Mouse (Mus musculus): Measurements from ENCODE around the gene Ccdc51. TPM values are rescaled to one million over a fixed set of nuclear protein-coding genes. Genes with fewer than 3 reads are reported as not detected.

Ccdc51 gene
- polyA plus RNA-seq, 1 experiment, result 7.7 TPM

GRCm38 (mm10) chr9:109118106-109118505, 35.8 kb downstream of the Ccdc51 start:
- 85% methylated on average over 4 of the region's 4 CpGs for WGBS
- H3K27me3 ChIP-seq (ENCODE audit: control insufficient read depth, insufficient read depth, low read length), result no peaks in the 10 kb centered on the region
- TF ChIP-seq POLR2A (IDR thresholded peaks at IDR 0.05; ENCODE audit: borderline replicate concordance, insufficient read depth, low read length) (no peak), CTCF (IDR thresholded peaks at IDR 0.05; ENCODE audit: borderline replicate concordance, insufficient read depth, low read depth, low read length) (no peak)

GRCm38 (mm10) chr9:109119571-109119970, 37.3 kb downstream of the Ccdc51 start:
- Histone ChIP-seq H3K4me3 (replicated peaks; ENCODE audit: insufficient read depth, low read depth, low read length) (no peak overlapping the region), H3K27ac (ENCODE audit: insufficient read depth, low read length) (no peak overlapping the region), H3K27me3 (ENCODE audit: control insufficient read depth, insufficient read depth, low read length) (no peaks in the 10 kb centered on the region), H3K4me1 (ENCODE audit: control insufficient read depth, insufficient read depth, low read length) (no peaks in the 10 kb centered on the region)
- DNase-seq, result no peak
- TF ChIP-seq CTCF (IDR thresholded peaks at IDR 0.05; ENCODE audit: borderline replicate concordance, insufficient read depth, low read depth, low read length) (no peak), POLR2A (IDR thresholded peaks at IDR 0.05; ENCODE audit: borderline replicate concordance, insufficient read depth, low read length) (no peak)
- WGBS, result 77% methylated on average over 9 of the region's 9 CpGs

More at GRCm38 (mm10) chr9:109118106-109118505, 35.8 kb downstream of the Ccdc51 start:
- Histone ChIP-seq H3K4me1 (ENCODE audit: control insufficient read depth, insufficient read depth, low read length) (no peaks in the 10 kb centered on the region), H3K27ac (ENCODE audit: insufficient read depth, low read length) (no peak overlapping the region), H3K4me3 (replicated peaks; ENCODE audit: insufficient read depth, low read depth, low read length) (no peak overlapping the region)
- no peak for DNase-seq

- DNase-seq, result no peak
- TF ChIP-seq POLR2A (IDR thresholded peaks at IDR 0.05; ENCODE audit: borderline replicate concordance, insufficient read depth, low read length) (no peak), CTCF (IDR thresholded peaks at IDR 0.05; ENCODE audit: borderline replicate concordance, insufficient read depth, low read depth, low read length) (no peak)
- WGBS, result 86% methylated on average over 6 of the region's 6 CpGs
- no peak overlapping the region for H3K27ac ChIP-seq (ENCODE audit: insufficient read depth, low read length)
- H3K4me3 ChIP-seq (replicated peaks; ENCODE audit: insufficient read depth, low read depth, low read length), result no peak overlapping the region
- H3K4me1 ChIP-seq (ENCODE audit: control insufficient read depth, insufficient read depth, low read length), result no peaks in the 10 kb centered on the region
- H3K27me3 ChIP-seq (ENCODE audit: control insufficient read depth, insufficient read depth, low read length), result no peaks in the 10 kb centered on the region
Measured at GRCm38 (mm10) chr9:109120956-109121355, 38.7 kb downstream of the Ccdc51 start.

- TF ChIP-seq CTCF (IDR thresholded peaks at IDR 0.05; ENCODE audit: borderline replicate concordance, insufficient read depth, low read depth, low read length), result peak; percentile 5; the same call in 1 of the 2 replicates
- no peak for TF ChIP-seq POLR2A (IDR thresholded peaks at IDR 0.05; ENCODE audit: borderline replicate concordance, insufficient read depth, low read length)
- 48% methylated on average over 2 of the region's 2 CpGs for WGBS
- DNase-seq, result peak; percentile 24 to 34
- no peak overlapping the region for H3K4me3 ChIP-seq (replicated peaks; ENCODE audit: insufficient read depth, low read depth, low read length)
- H3K4me1 ChIP-seq (ENCODE audit: control insufficient read depth, insufficient read depth, low read length), result no peaks in the 10 kb centered on the region
- H3K27ac ChIP-seq (ENCODE audit: insufficient read depth, low read length), result no peak overlapping the region
- no peaks in the 10 kb centered on the region for H3K27me3 ChIP-seq (ENCODE audit: control insufficient read depth, insufficient read depth, low read length)
Measured at GRCm38 (mm10) chr9:109122553-109123085, 40.3 kb downstream of the Ccdc51 start.

GRCm38 (mm10) chr9:109123266-109123665, 41.0 kb downstream of the Ccdc51 start:
- WGBS, result 24% methylated on average over 6 of the region's 6 CpGs
- TF ChIP-seq POLR2A (IDR thresholded peaks at IDR 0.05; ENCODE audit: borderline replicate concordance, insufficient read depth, low read length), result no peak
- TF ChIP-seq CTCF (IDR thresholded peaks at IDR 0.05; ENCODE audit: borderline replicate concordance, insufficient read depth, low read depth, low read length), result no peak
- no peak overlapping the region for H3K27ac ChIP-seq (ENCODE audit: insufficient read depth, low read length)
- no peak for DNase-seq
- no peaks in the 10 kb centered on the region for H3K27me3 ChIP-seq (ENCODE audit: control insufficient read depth, insufficient read depth, low read length)
- H3K4me1 ChIP-seq (ENCODE audit: control insufficient read depth, insufficient read depth, low read length), result no peaks in the 10 kb centered on the region
- no peak overlapping the region for H3K4me3 ChIP-seq (replicated peaks; ENCODE audit: insufficient read depth, low read depth, low read length)

- no peak overlapping the region for H3K4me3 ChIP-seq (replicated peaks; ENCODE audit: insufficient read depth, low read depth, low read length)
- H3K4me1 ChIP-seq (ENCODE audit: control insufficient read depth, insufficient read depth, low read length), result no peaks in the 10 kb centered on the region
- H3K27me3 ChIP-seq (ENCODE audit: control insufficient read depth, insufficient read depth, low read length), result no peaks in the 10 kb centered on the region
- DNase-seq, result no peak
- no peak overlapping the region for H3K27ac ChIP-seq (ENCODE audit: insufficient read depth, low read length)
- TF ChIP-seq CTCF (IDR thresholded peaks at IDR 0.05; ENCODE audit: borderline replicate concordance, insufficient read depth, low read depth, low read length) (no peak), POLR2A (IDR thresholded peaks at IDR 0.05; ENCODE audit: borderline replicate concordance, insufficient read depth, low read length) (no peak)
- 82% methylated on average over 3 of the region's 3 CpGs for WGBS
Measured at GRCm38 (mm10) chr9:109124164-109124563, 41.9 kb downstream of the Ccdc51 start.

- no peak overlapping the region for H3K4me3 ChIP-seq (replicated peaks; ENCODE audit: insufficient read depth, low read depth, low read length)
- TF ChIP-seq CTCF (IDR thresholded peaks at IDR 0.05; ENCODE audit: borderline replicate concordance, insufficient read depth, low read depth, low read length) (no peak), POLR2A (IDR thresholded peaks at IDR 0.05; ENCODE audit: borderline replicate concordance, insufficient read depth, low read length) (no peak)
- no peaks in the 10 kb centered on the region for H3K4me1 ChIP-seq (ENCODE audit: control insufficient read depth, insufficient read depth, low read length)
- H3K27ac ChIP-seq (ENCODE audit: insufficient read depth, low read length), result no peak overlapping the region
- WGBS, result 86% methylated on average over 2 of the region's 2 CpGs
- H3K27me3 ChIP-seq (ENCODE audit: control insufficient read depth, insufficient read depth, low read length), result no peaks in the 10 kb centered on the region
- DNase-seq, result no peak
Measured at GRCm38 (mm10) chr9:109125043-109125442, 42.8 kb downstream of the Ccdc51 start.

GRCm38 (mm10) chr9:109125481-109125880, 43.2 kb downstream of the Ccdc51 start:
- TF ChIP-seq POLR2A (IDR thresholded peaks at IDR 0.05; ENCODE audit: borderline replicate concordance, insufficient read depth, low read length) (no peak), CTCF (IDR thresholded peaks at IDR 0.05; ENCODE audit: borderline replicate concordance, insufficient read depth, low read depth, low read length) (no peak)
- H3K4me1 ChIP-seq (ENCODE audit: control insufficient read depth, insufficient read depth, low read length), result no peaks in the 10 kb centered on the region

More at GRCm38 (mm10) chr9:109125481-109125880, 43.2 kb downstream of the Ccdc51 start:
- no peaks in the 10 kb centered on the region for H3K27me3 ChIP-seq (ENCODE audit: control insufficient read depth, insufficient read depth, low read length)
- no peak overlapping the region for H3K27ac ChIP-seq (ENCODE audit: insufficient read depth, low read length)
- WGBS, result 70% methylated on average over 3 of the region's 3 CpGs
- DNase-seq, result no peak
- H3K4me3 ChIP-seq (replicated peaks; ENCODE audit: insufficient read depth, low read depth, low read length), result no peak overlapping the region
